Mouse (Mus musculus): ENCODE data around the gene Rps9.

DNA sequence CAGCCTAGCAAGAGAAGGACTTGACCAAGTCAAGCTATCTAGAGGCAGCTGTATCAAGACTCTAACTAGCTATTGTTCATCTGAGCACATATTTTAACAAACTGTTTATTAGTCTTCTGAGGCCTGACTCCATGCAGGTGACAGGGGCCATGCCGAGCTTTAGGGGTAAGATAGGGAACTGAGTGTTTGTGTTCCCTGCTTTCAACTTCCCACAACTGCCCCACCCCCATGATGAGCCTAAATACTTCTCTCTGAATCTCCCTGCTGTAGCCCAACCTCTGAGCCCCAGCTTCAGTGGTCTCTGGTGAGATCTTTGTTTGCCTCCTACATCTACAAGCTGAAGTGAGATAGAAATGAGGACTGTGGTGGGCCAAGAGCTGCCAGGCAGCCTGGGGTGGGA lies 11.5 kb downstream of the Rps9 start:
- TF ChIP-seq POLR2A (IDR thresholded peaks at IDR 0.05; ENCODE audit: borderline replicate concordance, insufficient read depth, low read length), result no peak
- TF ChIP-seq CTCF (IDR thresholded peaks at IDR 0.05; ENCODE audit: borderline replicate concordance, insufficient read depth, low read depth, low read length), result no peak

All from cerebellum, adult 2 months (tissue).